Mouse (Mus musculus) embryonic fibroblast, embryonic 13.5 days (primary cell): ENCODE measurements around the gene Celf2.

ENCODE experiments used
- CTCF ChIP-seq: IDR thresholded peaks from 2 replicates; pipeline ENCODE4 v1.5.1; 2011; ENCODE audit warnings: mild to moderate bottlenecking, control low read depth, low read length, moderate library complexity, borderline replicate concordance; ENCODE audit not compliant: insufficient read depth
- POLR2A ChIP-seq: IDR thresholded peaks from 2 replicates; pipeline ENCODE4 v1.6.1; 2011; ENCODE audit warnings: low read depth, mild to moderate bottlenecking, control low read depth, low read length, moderate library complexity

DNA sequence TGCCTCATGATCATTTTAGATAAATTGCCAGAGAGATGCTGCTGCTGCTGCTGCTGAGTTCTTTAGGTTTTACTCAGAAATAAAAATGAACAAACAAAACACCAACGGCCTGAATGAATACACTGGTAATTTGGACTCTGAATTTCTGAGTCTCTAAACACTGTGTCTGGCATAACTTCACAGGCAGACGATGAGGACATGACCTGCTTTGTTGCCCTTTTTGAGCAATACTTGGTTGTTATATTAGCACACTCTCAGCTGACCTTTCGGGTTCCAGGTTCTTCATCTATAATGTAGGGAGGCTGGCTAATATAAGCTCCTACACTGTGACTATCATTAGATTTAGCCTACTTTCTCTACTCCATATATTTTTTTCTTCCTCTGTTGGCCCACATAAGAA lies 863.0 kb downstream of the Celf2 start:
- TF ChIP-seq CTCF (no peak), POLR2A (no peak)
